Mouse (Mus musculus) urinary bladder, postnatal 4 days (tissue): ENCODE results near the gene Grik5.

ENCODE experiments used
- DNase-seq, 2 experiments: peaks; one replicate each; pipeline ENCODE4 v3.0.0; 2021 to 2022; ENCODE audit warnings: low spot score in 2 of 2

Grik5 gene

GRCm38 (mm10) chr7:25071979-25072715, at the start of gene Grik5, which contains the start of gene Zfp574:
Gene Grik5, minus strand, starts transcription at chr7:25072346.
Gene Zfp574, plus strand, starts transcription at chr7:25072567.
- no peak for DNase-seq

- no peak for DNase-seq
These were observed 49.2 kb upstream of the Grik5 start for GRCm38 (mm10) chr7:25121240-25121786.

- DNase-seq = no peak
These were observed 48.1 kb upstream of the Grik5 start for GRCm38 (mm10) chr7:25120061-25120834.

DNA sequence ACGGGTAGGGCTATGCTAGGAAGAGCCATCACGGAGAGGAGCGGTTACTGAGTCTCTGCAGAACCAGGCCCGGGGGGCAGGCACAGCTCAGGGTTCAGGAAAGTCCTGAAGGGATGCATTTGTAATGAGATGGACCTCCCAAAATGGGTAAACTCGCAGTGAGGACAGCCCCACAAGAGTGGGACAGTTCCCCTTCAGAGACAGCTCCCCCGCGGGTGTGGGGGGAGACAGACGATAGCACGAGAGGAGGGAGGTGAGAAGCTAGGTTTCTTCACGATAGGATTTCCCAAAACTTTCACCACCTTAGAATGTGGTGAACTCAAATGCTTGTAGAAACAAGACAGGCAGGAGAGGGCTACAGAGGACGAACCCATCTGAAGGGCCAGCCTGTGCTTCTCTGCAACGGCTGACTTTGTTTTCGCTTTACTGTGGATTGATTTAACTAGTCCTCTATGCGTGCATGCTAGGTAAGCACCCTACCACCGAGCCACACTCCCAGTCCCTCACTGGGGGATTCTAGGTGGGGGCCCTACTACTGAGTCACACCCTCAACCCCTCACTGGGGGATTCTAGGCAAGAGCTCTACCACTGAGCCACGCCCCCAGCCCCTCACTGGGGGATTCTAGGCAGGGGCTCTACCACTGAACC, 40.9 kb upstream of the Grik5 start:
- DNase-seq = no peak

GRCm38 (mm10) chr7:25112178-25112955, 40.2 kb upstream of the Grik5 start:
- DNase-seq = no peak

DNA sequence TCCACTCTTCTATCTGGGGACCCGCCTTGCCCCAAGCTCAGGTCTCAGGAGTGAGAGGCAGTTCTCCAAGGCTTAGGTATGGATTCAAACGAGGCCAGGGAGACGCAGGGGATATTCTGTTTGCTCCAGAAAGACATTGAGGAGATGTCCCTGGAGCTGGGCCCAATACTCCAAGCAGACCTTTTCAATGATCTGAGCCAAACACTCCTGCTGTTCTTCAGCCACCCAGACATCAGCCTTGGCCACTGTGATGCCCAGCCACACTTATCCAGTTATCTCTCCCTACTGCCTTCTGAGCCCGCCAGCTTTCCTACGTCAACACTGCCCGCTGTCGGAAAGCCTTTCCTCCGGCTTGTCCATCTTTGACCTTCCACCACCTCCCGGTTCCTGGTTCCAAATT, 38.2 kb upstream of the Grik5 start:
- no peak for DNase-seq

- no peak for DNase-seq
These were observed 37.2 kb upstream of the Grik5 start for GRCm38 (mm10) chr7:25109355-25109754.

DNA sequence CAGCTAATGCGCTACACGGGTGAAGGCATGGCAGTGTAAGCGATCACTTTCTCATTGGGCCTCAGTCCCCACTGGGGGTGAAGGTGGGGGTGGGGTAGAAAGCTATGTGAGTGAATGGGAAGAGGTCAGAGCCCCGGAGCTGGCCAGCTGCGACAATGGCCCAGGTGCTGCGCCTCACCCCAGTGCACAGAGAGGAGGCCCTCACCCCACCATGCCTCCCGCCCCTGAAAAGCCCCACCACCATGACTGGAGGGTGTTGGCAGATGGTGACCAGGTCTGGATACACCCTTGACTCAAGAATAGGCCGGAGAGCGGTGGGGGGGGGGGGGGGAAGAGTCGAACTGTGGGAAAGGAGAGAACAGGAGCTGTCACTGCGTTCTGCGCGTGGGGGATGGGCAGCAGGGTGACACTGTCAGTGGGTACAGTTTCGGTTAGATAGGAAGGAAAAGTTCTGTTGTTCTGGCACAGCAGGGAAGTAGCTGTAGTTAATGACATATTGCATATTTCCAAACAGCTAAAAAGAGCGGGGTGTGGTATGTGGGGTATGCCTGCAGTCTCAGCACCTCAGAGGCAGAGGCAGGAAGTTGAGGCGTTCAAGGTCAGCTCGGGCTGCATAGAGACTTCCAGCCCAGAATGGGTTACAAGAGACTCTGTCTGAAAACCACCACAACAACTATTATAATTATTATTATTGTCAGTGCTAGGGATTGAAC, 34.8 kb upstream of the Grik5 start:
- no peak for DNase-seq

DNA sequence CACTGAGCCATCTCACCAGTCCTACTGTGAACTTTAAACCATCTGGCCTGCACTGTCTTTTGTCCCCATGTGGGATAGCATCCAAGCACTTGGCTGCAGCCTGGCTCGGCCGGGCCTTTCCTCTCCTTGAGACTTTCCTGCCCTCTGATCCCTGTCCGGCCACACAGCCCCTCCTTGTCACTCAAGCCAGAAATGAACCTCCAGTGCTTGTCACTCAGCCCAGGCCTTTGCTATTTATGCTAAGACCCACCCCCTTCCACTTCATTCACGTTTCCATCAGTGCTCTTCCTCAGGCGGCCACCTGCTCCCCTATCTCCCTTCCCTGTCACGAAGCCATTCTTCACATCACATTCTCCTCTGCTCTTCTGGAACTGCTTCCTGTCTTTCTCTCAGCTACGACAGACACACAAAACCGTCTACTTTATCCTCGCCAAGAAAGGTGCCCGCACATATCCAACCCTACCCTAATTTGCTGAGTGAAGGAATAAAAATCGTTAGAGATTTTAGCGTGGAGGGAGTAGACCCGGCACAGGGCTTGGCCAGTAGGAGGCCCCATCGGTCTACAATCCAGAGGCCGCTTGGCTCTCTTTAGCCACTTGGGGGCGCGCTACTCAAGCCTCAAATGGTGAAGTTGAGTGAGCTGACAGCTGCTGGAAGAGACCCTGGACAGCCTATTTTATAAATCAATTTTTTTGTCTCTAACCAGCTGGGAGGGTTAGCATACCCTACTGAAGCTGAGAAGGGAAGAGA, 33.4 kb upstream of the Grik5 start:
- DNase-seq = peak in 1 of 2 experiments; percentile 41

DNA sequence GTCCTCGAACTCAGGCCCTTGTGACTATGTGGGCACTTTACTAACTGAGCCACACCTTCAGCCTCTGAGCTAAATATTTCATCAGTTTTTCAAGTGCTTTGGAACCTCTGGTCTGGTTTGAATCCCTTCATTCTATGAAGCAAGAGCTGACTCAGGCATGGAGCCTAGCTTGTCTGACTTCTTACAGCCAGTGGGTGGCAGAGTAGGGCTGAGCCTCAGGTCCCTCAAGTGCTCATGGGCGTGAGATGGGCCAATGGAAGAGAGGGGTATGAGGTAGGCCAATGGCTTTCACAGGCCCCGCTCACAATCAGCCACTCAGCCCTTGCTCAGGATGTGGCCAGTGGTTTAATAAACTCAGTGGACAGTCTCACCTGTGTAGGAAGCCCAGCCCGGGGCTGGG, 27.4 kb upstream of the Grik5 start:
- DNase-seq = no peak

- DNase-seq = no peak
These were observed 26.0 kb upstream of the Grik5 start for GRCm38 (mm10) chr7:25098169-25098568.

DNA sequence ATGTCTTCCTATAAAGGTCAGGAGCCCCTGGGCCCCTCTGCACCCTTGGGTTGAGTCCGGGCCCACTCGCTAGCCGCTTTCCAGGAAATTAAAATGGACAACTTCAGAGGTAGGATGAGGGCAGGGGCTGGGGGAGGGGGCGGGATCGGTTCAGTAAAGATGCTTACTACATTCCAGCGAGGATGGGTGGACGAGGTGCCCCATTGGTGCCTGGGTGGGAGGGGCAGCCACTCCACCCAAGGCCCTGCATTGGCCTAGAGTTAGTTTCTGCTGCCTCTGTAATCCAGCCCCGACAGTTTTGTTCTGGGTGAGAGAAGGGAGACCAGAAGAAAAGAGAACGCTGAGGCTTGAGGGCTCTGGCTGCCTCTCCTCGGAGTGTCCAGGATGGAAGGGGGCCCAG, 17.7 kb upstream of the Grik5 start:
- no peak for DNase-seq

GRCm38 (mm10) chr7:25088968-25089367, 16.8 kb upstream of the Grik5 start:
- no peak for DNase-seq

- no peak for DNase-seq
These were observed 16.4 kb upstream of the Grik5 start for GRCm38 (mm10) chr7:25088531-25088930.

- DNase-seq = no peak
These were observed 15.8 kb upstream of the Grik5 start for GRCm38 (mm10) chr7:25087972-25088371.

GRCm38 (mm10) chr7:25087256-25087912, 15.2 kb upstream of the Grik5 start:
- DNase-seq = no peak

DNA sequence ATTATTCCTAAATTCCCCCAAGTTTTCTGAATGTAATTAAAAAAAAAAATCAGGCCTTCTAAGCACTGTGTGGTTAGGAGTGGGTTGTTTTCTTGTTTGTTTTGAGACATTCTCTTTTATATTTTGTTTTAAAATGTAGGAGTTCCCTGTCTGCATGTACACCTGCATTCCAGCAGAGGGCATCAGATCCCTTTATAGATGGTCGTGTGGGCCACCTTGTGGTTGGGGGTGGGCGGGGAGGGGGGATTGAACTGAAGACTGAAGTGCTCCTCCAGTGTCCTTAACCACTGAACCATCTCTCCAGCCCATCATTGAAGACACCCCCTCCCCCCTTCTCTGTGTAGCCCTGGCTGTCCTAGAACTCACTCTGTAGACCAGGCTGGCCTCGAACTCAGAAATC, 14.5 kb upstream of the Grik5 start:
- no peak for DNase-seq

DNA sequence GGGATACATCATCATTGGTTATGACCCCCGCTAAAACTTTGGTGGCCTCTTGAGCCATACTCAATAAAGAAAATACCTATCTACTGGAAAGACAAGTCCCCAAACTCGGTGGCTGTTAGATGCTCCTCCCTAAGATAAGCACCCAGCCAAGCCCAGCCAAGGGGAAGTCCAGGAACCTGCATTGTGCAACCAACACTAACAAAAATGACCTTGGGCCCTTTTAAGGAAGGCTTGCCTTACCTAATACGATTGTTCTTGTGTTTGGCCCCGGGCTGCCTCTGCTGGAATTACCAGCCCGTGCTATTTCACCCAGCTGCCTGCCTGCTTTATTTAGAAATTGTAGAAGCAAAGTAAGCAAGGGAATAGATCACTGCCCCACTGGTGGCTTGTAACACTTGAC, 12.5 kb upstream of the Grik5 start:
- no peak for DNase-seq

- DNase-seq = no peak
These were observed 10.4 kb upstream of the Grik5 start for GRCm38 (mm10) chr7:25082510-25082909.

GRCm38 (mm10) chr7:25080431-25080830, 8.3 kb upstream of the Grik5 start:
- DNase-seq = no peak
